Mouse (Mus musculus): ENCODE measurements around the gene Tor4a. TPM values are rescaled to one million over a fixed set of nuclear protein-coding genes. Genes with fewer than 3 reads are reported as not detected.

The Tor4a gene
- total RNA-seq, 2 experiments from 2014 or later: 23.1 to 24.3 TPM

GRCm38 (mm10) chr2:25171769-25172153 is 24.9 kb downstream of the Tor4a start:
- DNase-seq (ENCODE audit: low spot score in 2 of 2): no peak

GRCm38 (mm10) chr2:25171101-25171768 is 25.5 kb downstream of the Tor4a start:
- no peak for DNase-seq (ENCODE audit: low spot score in 2 of 2)

DNA sequence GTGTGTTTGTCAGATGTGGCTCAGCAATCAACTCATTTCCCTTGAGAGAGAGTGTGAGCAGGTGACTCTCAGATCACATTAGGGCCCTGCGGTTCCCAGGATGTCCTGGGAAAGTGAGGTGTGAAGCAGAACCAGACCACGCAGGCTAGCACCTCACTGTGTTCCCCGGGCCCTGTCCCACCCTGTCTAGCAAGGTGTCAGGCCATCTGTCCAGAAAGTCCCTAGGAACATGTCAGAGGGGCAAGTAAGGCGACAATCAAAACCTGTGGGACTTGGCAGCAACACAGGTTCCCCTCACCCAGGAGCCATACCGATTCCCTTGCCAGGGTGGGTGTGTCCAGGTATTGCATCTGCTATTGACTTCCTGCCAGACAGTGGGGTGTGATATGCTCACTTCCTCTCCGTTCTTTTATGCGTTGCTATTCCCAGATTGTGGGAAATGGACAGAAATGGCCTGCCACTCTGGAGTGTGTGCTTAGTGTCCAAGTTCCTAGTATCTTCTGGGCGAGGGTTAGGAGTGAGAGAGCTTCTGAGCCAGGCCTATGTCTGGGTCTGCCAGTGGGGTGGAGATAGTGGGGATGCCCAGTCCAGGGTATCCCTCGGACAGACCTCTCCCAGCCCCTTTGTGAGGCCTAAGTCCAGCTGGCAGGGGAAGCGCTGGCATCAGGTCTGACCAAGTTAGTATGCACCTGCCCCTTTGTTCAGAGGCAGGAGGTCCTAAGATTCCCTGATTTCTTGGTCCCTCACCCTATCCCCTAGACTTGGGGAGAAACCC is 26.2 kb downstream of the Tor4a start:
- DNase-seq (ENCODE audit: low spot score in 2 of 2): no peak

DNA sequence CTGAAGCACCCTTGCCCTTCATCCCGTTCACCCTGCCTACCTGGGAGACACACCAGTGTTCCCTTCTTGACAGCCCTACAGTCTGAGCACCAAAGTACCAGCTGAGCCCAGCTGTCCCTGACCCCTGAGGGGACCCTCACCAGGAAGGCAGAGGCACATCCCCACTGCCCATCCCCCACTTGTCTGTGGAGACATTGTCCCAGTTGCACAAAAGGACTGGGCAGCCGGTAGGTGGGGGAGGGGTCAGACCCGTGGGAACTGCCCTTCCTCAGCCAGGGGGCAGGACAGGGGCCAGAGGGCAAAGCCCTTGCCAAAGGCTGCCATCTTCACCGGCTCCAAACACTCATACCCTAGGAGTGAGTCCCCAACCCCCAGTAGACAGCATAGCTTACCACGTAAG is 26.9 kb downstream of the Tor4a start:
- DNase-seq (ENCODE audit: low spot score in 2 of 2): no peak

- DNase-seq (ENCODE audit: low spot score in 2 of 2): no peak
These were observed 28.1 kb downstream of the Tor4a start for GRCm38 (mm10) chr2:25168665-25168978.

GRCm38 (mm10) chr2:25167919-25168664 is 28.6 kb downstream of the Tor4a start:
- DNase-seq (ENCODE audit: low spot score in 2 of 2): peak in 1 of 2 experiments; percentile 48

GRCm38 (mm10) chr2:25167481-25167880 is 29.2 kb downstream of the Tor4a start:
- no peak for DNase-seq (ENCODE audit: low spot score in 2 of 2)

DNA sequence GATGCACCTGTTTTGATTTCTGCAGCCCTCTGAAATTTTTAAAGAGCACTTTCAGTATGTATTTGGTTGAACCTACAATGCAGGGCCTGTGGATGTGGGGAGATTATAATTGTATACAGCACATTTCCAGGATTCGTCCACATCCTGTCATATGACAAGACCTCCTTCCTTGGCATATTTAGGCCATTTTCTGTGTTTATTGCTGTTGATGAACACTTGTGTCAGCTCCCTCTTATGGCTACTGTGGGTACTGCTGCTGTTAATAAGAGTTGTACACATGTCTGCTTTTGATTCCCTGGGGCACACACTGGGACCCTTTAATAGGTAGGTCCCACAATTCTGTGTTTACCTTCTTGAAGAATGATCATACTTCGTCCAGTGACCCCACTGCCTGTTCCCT is 39.0 kb downstream of the Tor4a start:
- no peak for DNase-seq (ENCODE audit: low spot score in 2 of 2)

DNA sequence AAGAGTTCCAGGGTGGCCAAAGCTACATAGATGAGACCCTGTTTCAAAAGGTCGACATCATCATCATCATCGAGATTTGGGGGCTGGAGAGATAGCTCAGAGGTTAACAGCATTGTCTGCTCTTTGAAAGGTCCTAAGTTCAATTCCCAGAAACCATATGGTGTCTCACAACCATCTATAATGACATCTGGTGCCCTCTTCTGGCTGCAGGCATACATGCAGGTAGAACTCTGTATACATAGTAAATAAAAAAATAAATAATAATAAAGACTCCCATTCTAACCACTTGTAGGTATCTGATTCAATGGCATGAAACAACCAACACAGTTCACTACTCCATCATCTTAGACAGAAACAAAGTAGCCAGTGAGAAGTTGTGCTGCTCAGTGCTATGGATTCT is 39.7 kb downstream of the Tor4a start:
- no peak for DNase-seq (ENCODE audit: low spot score in 2 of 2)

DNA sequence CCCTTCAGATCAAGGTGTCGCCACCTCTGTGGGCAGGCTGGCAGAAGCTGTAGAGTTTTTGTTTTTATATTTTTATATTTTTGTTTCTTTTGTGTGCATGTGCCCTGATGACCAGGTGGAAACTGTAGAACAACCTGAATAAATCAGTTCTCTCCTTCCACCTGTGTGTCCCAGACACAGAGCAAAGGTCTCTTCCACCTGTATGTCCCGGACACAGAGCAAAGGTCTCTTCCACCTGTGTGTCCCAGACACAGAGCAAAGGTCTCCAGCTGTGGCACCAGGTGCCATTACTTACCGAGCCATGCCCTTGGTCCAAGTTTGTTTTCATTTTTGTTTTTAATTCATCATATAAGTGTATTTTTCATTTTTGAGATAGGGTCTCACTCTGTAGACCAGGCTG is 40.5 kb downstream of the Tor4a start:
- DNase-seq (ENCODE audit: low spot score in 2 of 2): no peak

DNA sequence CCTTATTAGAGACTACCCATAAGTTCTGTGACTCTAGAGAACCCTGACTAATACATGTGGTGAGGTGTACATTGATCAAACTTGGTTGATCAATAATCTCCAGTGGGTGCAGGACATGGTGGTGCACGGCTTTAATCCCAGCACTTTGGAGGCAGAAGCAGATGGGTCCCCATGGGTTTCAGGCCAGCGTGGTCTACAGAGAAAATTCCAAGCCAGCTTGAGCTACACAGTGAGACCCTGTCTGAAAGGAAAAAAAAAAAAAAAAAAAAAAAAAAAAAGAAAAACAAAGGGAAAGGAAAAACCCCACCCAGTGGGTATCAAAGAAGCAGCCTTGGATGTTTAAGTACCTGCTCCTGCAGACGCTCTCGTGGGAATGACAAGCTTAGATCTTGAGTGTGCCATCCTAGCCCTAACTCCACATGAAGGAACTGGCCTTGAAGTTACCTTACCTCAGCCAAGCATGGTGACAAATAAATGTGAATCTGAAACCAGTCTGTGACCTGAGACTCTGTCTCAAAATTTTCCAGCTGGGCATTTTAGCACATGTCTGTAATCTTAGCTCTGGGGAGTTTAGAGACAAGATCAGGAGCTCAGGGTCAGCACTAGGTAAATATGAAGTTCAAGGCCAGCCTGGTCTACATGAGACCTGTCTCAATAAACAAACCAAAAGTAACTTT is 45.3 kb downstream of the Tor4a start:
- DNase-seq (ENCODE audit: low spot score in 2 of 2): no peak

DNA sequence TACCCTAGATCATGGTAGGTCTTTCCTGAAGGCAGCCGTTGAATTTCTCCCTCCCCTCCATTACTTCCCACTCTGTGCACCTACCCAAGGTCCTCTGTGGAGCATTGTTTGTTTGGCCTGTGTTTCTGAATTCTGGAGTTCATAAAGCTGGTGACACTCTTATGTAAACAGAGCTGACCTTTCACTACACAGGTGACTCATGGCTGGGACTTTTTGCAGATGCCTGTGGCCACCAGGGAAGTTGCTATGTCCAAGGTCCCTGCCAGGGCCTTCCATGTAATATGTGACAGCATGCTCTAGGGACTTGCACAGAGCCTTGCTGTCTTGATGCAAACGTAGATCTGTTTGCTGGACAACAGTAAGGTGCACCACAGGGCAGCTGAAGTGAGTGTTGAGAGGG is 47.0 kb downstream of the Tor4a start:
- no peak for DNase-seq (ENCODE audit: low spot score in 2 of 2)

GRCm38 (mm10) chr2:25147892-25148291 is 48.8 kb downstream of the Tor4a start:
- DNase-seq (ENCODE audit: low spot score in 2 of 2): no peak

DNA sequence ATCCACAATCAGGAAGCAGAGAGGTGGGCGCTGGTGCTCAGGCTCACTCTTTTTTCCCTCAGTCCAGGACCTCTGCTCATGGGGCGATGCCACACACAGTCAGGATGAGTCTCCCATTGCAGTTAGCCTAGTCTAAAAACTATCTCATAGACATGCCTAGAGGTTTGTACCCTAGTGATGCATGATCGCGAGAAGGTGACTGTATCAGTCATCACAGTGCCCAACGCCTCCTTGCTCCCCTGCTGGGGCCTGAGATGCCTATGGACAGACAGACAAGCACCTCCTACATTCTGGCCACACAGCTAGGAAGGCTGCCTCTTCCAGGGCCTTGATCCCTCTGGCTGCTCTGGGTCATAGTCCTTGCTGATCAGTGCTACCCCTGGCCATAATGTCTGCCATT is 49.3 kb downstream of the Tor4a start:
- no peak for DNase-seq (ENCODE audit: low spot score in 2 of 2)

GRCm38 (mm10) chr2:25145346-25145745 is 51.3 kb downstream of the Tor4a start:
- peak in 1 of 2 experiments; percentile 63 for DNase-seq (ENCODE audit: low spot score in 2 of 2)

Other genes with a start within 250 kb of the Tor4a start
- 10 to 100 TPM; 28.5 to 28.9 TPM for gene Zmynd19, start 247.1 kb downstream of the Tor4a start, total RNA-seq (2021)
- gene Dph7, start 234.5 kb downstream of the Tor4a start, total RNA-seq (2021): 10 to 100 TPM; 20.3 to 21.3 TPM
- 10 to 100 TPM; 82.1 to 96.4 TPM for gene Mrpl41, start 221.8 kb downstream of the Tor4a start, total RNA-seq (2021)
- 10 to 100 TPM; 50.8 to 54.4 TPM for gene Pnpla7, start 220.9 kb downstream of the Tor4a start, total RNA-seq (2021)
- gene Nsmf, start 142.5 kb downstream of the Tor4a start, total RNA-seq (2021): 10 to 100 TPM; 78.9 to 80.1 TPM
- 1 to 10 TPM; 2.0 to 5.4 TPM for gene Entpd8, start 116.6 kb downstream of the Tor4a start, total RNA-seq (2021)
- gene Noxa1, start 101.7 kb downstream of the Tor4a start, total RNA-seq (2021): under 1 TPM in 1 of 2 experiments, not detected in 1; 0.59 TPM
- gene Nrarp, start 16.1 kb downstream of the Tor4a start, total RNA-seq (2021): 10 to 100 TPM; 10.2 to 18.4 TPM
- 10 to 100 TPM; 64.8 to 65.8 TPM for gene Nelfb, start 14.6 kb upstream of the Tor4a start, total RNA-seq (2021)
- gene Stpg3, start 17.8 kb upstream of the Tor4a start, total RNA-seq (2021): not detected
- gene Fam166a, start 21.9 kb upstream of the Tor4a start, total RNA-seq (2021): under 1 TPM; 0.45 to 0.68 TPM
- gene Tubb4b, start 27.8 kb upstream of the Tor4a start, total RNA-seq (2021): 100 to 1,000 TPM; 235 to 257 TPM
- under 1 TPM in 1 of 2 experiments, not detected in 1; 0.95 TPM for gene Slc34a3, start 37.5 kb upstream of the Tor4a start, total RNA-seq (2021)
- gene Rnf224, start 39.9 kb upstream of the Tor4a start, total RNA-seq (2021): not detected
- gene Rnf208, start 45.4 kb upstream of the Tor4a start, total RNA-seq (2021): 10 to 100 TPM; 14.3 to 18.7 TPM
- gene Cysrt1, start 45.6 kb upstream of the Tor4a start, total RNA-seq (2021): not detected
- 1 to 10 TPM; 4.4 to 5.9 TPM for gene AL732309.1, start 50.0 kb upstream of the Tor4a start, total RNA-seq (2021)
- gene Tmem203, start 58.6 kb upstream of the Tor4a start, total RNA-seq (2021): 10 to 100 TPM; 28.9 to 38.5 TPM
- gene Tprn, start 65.7 kb upstream of the Tor4a start, total RNA-seq (2021): 10 to 100 TPM; 15.5 to 18.7 TPM
- 10 to 100 TPM; 56.0 to 56.8 TPM for gene Ssna1, start 75.6 kb upstream of the Tor4a start, total RNA-seq (2021)
- gene Anapc2, start 75.6 kb upstream of the Tor4a start, total RNA-seq (2021): 100 to 1,000 TPM; 110 to 115 TPM
- gene Tmem210, start 91.3 kb upstream of the Tor4a start, total RNA-seq (2021): not detected
- not detected for gene Lrrc26, start 93.0 kb upstream of the Tor4a start, total RNA-seq (2021)
- 10 to 100 TPM; 15.0 to 15.2 TPM for gene Grin1, start 122.3 kb upstream of the Tor4a start, total RNA-seq (2021)
- gene Man1b1, start 135.5 kb upstream of the Tor4a start, total RNA-seq (2021): 10 to 100 TPM; 57.5 to 62.5 TPM
- 10 to 100 TPM; 32.1 to 33.9 TPM for gene Dpp7, start 159.5 kb upstream of the Tor4a start, total RNA-seq (2021)
- gene Uap1l1, start 168.8 kb upstream of the Tor4a start, total RNA-seq (2021): 10 to 100 TPM; 18.6 to 24.0 TPM
- 1 to 10 TPM; 9.3 to 9.4 TPM for gene Sapcd2, start 175.4 kb upstream of the Tor4a start, total RNA-seq (2021)
- 10 to 100 TPM in 1 of 2 experiments, 1 to 10 TPM in 1; 10.0 to 11.8 TPM for gene Entpd2, start 199.0 kb upstream of the Tor4a start, total RNA-seq (2021)
- gene Npdc1, start 202.5 kb upstream of the Tor4a start, total RNA-seq (2021): 100 to 1,000 TPM; 102 to 112 TPM
- gene Fut7, start 226.4 kb upstream of the Tor4a start, total RNA-seq (2021): under 1 TPM in 1 of 2 experiments, not detected in 1; 0.82 TPM
- gene Abca2, start 231.8 kb upstream of the Tor4a start, total RNA-seq (2021): 10 to 100 TPM; 30.4 to 34.3 TPM